In genomic region chr1:90288892-90289731, GRCm38 (mm10) we compare ENCODE assay signal across 8 mouse cellular contexts.
DNase-seq lines count a peak whose midpoint lies in the region; ATAC-seq lines count a peak whose summit lies in the region.

No protein-coding gene starts in this region.

- no peak overlapping the region for H3K4me3 ChIP-seq in kidney, embryonic 15.5 days (replicated peaks)
- no peak overlapping the region for H3K4me3 ChIP-seq in heart, embryonic 16.5 days (ENCODE audit: low read length)
- peak overlapping the region; percentile 20 for H3K4me3 ChIP-seq in megakaryocyte, embryonic 14.5 days (replicated peaks)

- H3K27me3 ChIP-seq in kidney, embryonic 15.5 days = 0 out of 2 replicates have a peak, but pooled peaks cover 3% of the 10 kb centered on the region
- H3K27me3 ChIP-seq in heart, embryonic 16.5 days (ENCODE audit: control insufficient read depth, insufficient read depth, low read length) = no peaks in the 10 kb centered on the region; the same call in 1 of the 2 replicates
- no peaks in the 10 kb centered on the region for H3K27me3 ChIP-seq in megakaryocyte, embryonic 14.5 days (replicated peaks)

- no peak overlapping the region for H3K4me2 ChIP-seq in kidney, embryonic 15.5 days
- H3K4me2 ChIP-seq in heart, embryonic 16.5 days (ENCODE audit: low read depth, low read length) = no peak overlapping the region

- H3K36me3 ChIP-seq in kidney, embryonic 15.5 days = no peaks in the 10 kb centered on the region
- H3K36me3 ChIP-seq in heart, embryonic 16.5 days (ENCODE audit: control insufficient read depth, insufficient read depth) = no peaks in the 10 kb centered on the region
- H3K36me3 ChIP-seq in megakaryocyte, embryonic 14.5 days (replicated peaks; ENCODE audit: low read length) = no peaks in the 10 kb centered on the region

- no peak overlapping the region for H3K9ac ChIP-seq in kidney, embryonic 15.5 days
- H3K9ac ChIP-seq in heart, embryonic 16.5 days (ENCODE audit: low read length) = no peak overlapping the region

- H3K27ac ChIP-seq in kidney, embryonic 15.5 days = no peak overlapping the region
- H3K27ac ChIP-seq in heart, embryonic 16.5 days (ENCODE audit: low read length) = 0 out of 2 replicates have a peak overlapping the region, but pooled peaks have one; percentile 3

- 62% methylated on average over 8 of the region's 8 CpGs for WGBS in kidney, embryonic 15.5 days
- WGBS in heart, embryonic 16.5 days = 42% methylated on average over 8 of the region's 8 CpGs

- DNase-seq in kidney, postnatal 10 days = no peak
- DNase-seq in adrenal gland, postnatal 10 days = peak; percentile 35
- no peak for DNase-seq in MN1 (ENCODE audit: low spot score)
- DNase-seq in ovary, postnatal 10 days (ENCODE audit: low spot score) = no peak
- DNase-seq in cerebellum, adult 18-20 months = no peak

- no peaks in the 10 kb centered on the region for H3K9me3 ChIP-seq in kidney, embryonic 15.5 days (replicated peaks)
- H3K9me3 ChIP-seq in heart, embryonic 16.5 days (replicated peaks; ENCODE audit: control insufficient read depth, low read length) = no peaks in the 10 kb centered on the region
- H3K9me3 ChIP-seq in megakaryocyte, embryonic 14.5 days = peaks cover 3% of the 10 kb centered on the region; the same call in 1 of the 2 replicates

- peak; percentile 76 for ATAC-seq in kidney, embryonic 15.5 days (replicated peaks; ENCODE audit: low FRiP score)
- peak; percentile 45; the same call in 1 of the 2 replicates for ATAC-seq in heart, embryonic 16.5 days (replicated peaks; ENCODE audit: extremely low read depth, insufficient read depth, low FRiP score)

- peaks cover 31% of the 10 kb centered on the region for H3K4me1 ChIP-seq in kidney, embryonic 15.5 days
- H3K4me1 ChIP-seq in heart, embryonic 16.5 days (ENCODE audit: control insufficient read depth, insufficient read depth, low read length) = peaks cover 8% of the 10 kb centered on the region
- H3K4me1 ChIP-seq in megakaryocyte, embryonic 14.5 days = peaks cover 13% of the 10 kb centered on the region
